Mouse (Mus musculus) liver, adult 2 months (tissue): ENCODE measurements around the gene Rap1gap2.

Experiments
- CTCF ChIP-seq: fragments of 200-500 bp; IDR thresholded peaks from 2 replicates; pipeline ENCODE4 v1.5.1; 2011; ENCODE audit warnings: low read depth, low read length, control low read depth
- POLR2A ChIP-seq: fragments of 200-500 bp; IDR thresholded peaks from 2 replicates; pipeline ENCODE4 v1.6.1; 2011; ENCODE audit warnings: low read length, control low read depth; ENCODE audit not compliant: insufficient read depth; ENCODE audit errors: extremely low read depth

- TF ChIP-seq CTCF (no peak), POLR2A (no peak)
These were observed 184.4 kb downstream of the Rap1gap2 start for GRCm38 (mm10) chr11:74426306-74426705.
